Comparison of ENCODE assay signal across 7 mouse cellular contexts in genomic region chr2:144164102-144164501, GRCm38 (mm10).
DNase-seq lines count a peak whose midpoint lies in the region; ATAC-seq and TF ChIP-seq lines count a peak whose summit lies in the region.

No protein-coding gene starts in this region.

- H3K9me3 ChIP-seq in hindbrain, postnatal 0 days (ENCODE audit: low read length) = no peaks in the 10 kb centered on the region
- no peaks in the 10 kb centered on the region for H3K9me3 ChIP-seq in liver, embryonic 11.5 days (ENCODE audit: control insufficient read depth, low read length)
- no peaks in the 10 kb centered on the region; the same call in 1 of the 2 replicates for H3K9me3 ChIP-seq in neural tube, embryonic 11.5 days (ENCODE audit: control insufficient read depth, low read length)

- no peak for TF ChIP-seq CTCF in hindbrain, postnatal 0 days (IDR thresholded peaks at IDR 0.05; ENCODE audit: low read depth)

- peaks cover 12% of the 10 kb centered on the region; the same call in 1 of the 2 replicates for H3K4me1 ChIP-seq in hindbrain, postnatal 0 days (ENCODE audit: insufficient read depth, low read length)
- peaks cover 17% of the 10 kb centered on the region for H3K4me1 ChIP-seq in liver, embryonic 11.5 days (replicated peaks; ENCODE audit: control insufficient read depth, insufficient read depth, low read length)
- H3K4me1 ChIP-seq in neural tube, embryonic 11.5 days (ENCODE audit: control insufficient read depth, insufficient read depth, low read length) = peaks cover 3% of the 10 kb centered on the region; the same call in 1 of the 2 replicates

- no peak for ATAC-seq in hindbrain, postnatal 0 days
- no peak for ATAC-seq in liver, embryonic 11.5 days (replicated peaks; ENCODE audit: low FRiP score)
- no peak for ATAC-seq in neural tube, embryonic 11.5 days (ENCODE audit: insufficient read depth, low FRiP score, low TSS enrichment)

- H3K4me3 ChIP-seq in hindbrain, postnatal 0 days (ENCODE audit: low read length) = peak overlapping the region; percentile 59
- no peak overlapping the region for H3K4me3 ChIP-seq in liver, embryonic 11.5 days (ENCODE audit: low read depth, low read length)
- no peak overlapping the region for H3K4me3 ChIP-seq in neural tube, embryonic 11.5 days (ENCODE audit: low read depth, low read length)

- H3K27ac ChIP-seq in hindbrain, postnatal 0 days = peak overlapping the region; percentile 95
- H3K27ac ChIP-seq in liver, embryonic 11.5 days (ENCODE audit: low read depth, low read length) = no peak overlapping the region
- H3K27ac ChIP-seq in neural tube, embryonic 11.5 days (ENCODE audit: low read depth, low read length) = no peak overlapping the region

- H3K4me2 ChIP-seq in hindbrain, postnatal 0 days (ENCODE audit: low read depth, low read length) = peak overlapping the region; percentile 85
- peak overlapping the region; percentile 72; the same call in 1 of the 2 replicates for H3K4me2 ChIP-seq in liver, embryonic 11.5 days
- no peak overlapping the region for H3K4me2 ChIP-seq in neural tube, embryonic 11.5 days (ENCODE audit: low read depth)

- H3K9ac ChIP-seq in hindbrain, postnatal 0 days (replicated peaks; ENCODE audit: low read length) = peak overlapping the region; percentile 82
- H3K9ac ChIP-seq in liver, embryonic 11.5 days (ENCODE audit: low read depth, low read length) = no peak overlapping the region
- H3K9ac ChIP-seq in neural tube, embryonic 11.5 days (ENCODE audit: low read length) = no peak overlapping the region

- no peaks in the 10 kb centered on the region for H3K36me3 ChIP-seq in hindbrain, postnatal 0 days (ENCODE audit: insufficient read depth, low read length)
- H3K36me3 ChIP-seq in liver, embryonic 11.5 days (ENCODE audit: control insufficient read depth, insufficient read depth, low read length) = no peaks in the 10 kb centered on the region
- H3K36me3 ChIP-seq in neural tube, embryonic 11.5 days (ENCODE audit: control insufficient read depth, insufficient read depth, low read length) = no peaks in the 10 kb centered on the region

- no peaks in the 10 kb centered on the region for H3K27me3 ChIP-seq in hindbrain, postnatal 0 days (ENCODE audit: insufficient read depth, low read length)
- no peaks in the 10 kb centered on the region for H3K27me3 ChIP-seq in liver, embryonic 11.5 days (replicated peaks; ENCODE audit: control insufficient read depth, insufficient read depth, low read length)
- H3K27me3 ChIP-seq in neural tube, embryonic 11.5 days (ENCODE audit: control insufficient read depth, insufficient read depth, low read length) = 0 out of 2 replicates have a peak, but pooled peaks cover 2% of the 10 kb centered on the region

- WGBS in hindbrain, postnatal 0 days = 2% methylated on average over 8 of the region's 8 CpGs
- WGBS in liver, embryonic 11.5 days = 34% methylated on average over 8 of the region's 8 CpGs
- WGBS in neural tube, embryonic 11.5 days = 10% methylated on average over 8 of the region's 8 CpGs

- DNase-seq in 3T3-L1 (ENCODE audit: low read depth, low spot score) = peak; percentile 76
- peak; percentile 65 for DNase-seq in Muller cell, postnatal 12 days (ENCODE audit: inconsistent ontology term)
- peak; percentile 16 to 18 for DNase-seq in frontal cortex, postnatal 14 days (ENCODE audit: low spot score in 2 of 2)
- peak; percentile 58 for DNase-seq in hindbrain, postnatal 0 days (ENCODE audit: low spot score)
- no peak for DNase-seq in liver, embryonic 11.5 days (ENCODE audit: low spot score)
- DNase-seq in neural tube, embryonic 11.5 days (ENCODE audit: low spot score) = peak; percentile 33
- DNase-seq in spleen, postnatal 36 days (ENCODE audit: low spot score in 2 of 2) = no peak

Comparison
In these comparisons a context has a peak if more than half of its experiments do, and no peak if none do; other contexts are left out.
1. DNase-seq: peak in 3T3-L1 (single experiment), Muller cell, postnatal 12 days (single experiment), frontal cortex, postnatal 14 days (2 of 2), hindbrain, postnatal 0 days (single experiment) and neural tube, embryonic 11.5 days (single experiment); none in liver, embryonic 11.5 days (single experiment) and spleen, postnatal 36 days (0 of 2).